Mouse (Mus musculus) CH12.LX (cell line): ENCODE results near the gene Steap1.

Source experiments
- CHD1 ChIP-seq: IDR thresholded peaks from 2 replicates; pipeline ENCODE4 v1.6.1; 2012; ENCODE audit warnings: low read depth, low read length, improper control_type of control experiment, inconsistent platforms
- CTCF ChIP-seq, 2 experiments: IDR thresholded peaks in 1 of 2; conservative IDR thresholded peaks in 1 of 2; 2 replicates each; pipeline ENCODE4 v1.5.1; 2011 to 2012; ENCODE audit warnings: low read depth in 2 of 2, low read length in 2 of 2, improper control_type of control experiment in 1 of 2, inconsistent platforms in 1 of 2, mild to moderate bottlenecking in 1 of 2, moderate library complexity in 1 of 2
- IRF4 ChIP-seq: IDR thresholded peaks from 2 replicates; pipeline ENCODE4 v1.6.1; 2014; ENCODE audit warnings: low read depth, mild to moderate bottlenecking, inconsistent platforms, low read length, improper control_type of control experiment
- JUN ChIP-seq: IDR thresholded peaks from 2 replicates; pipeline ENCODE4 v1.6.1; 2011; ENCODE audit warnings: low read depth, mild to moderate bottlenecking, low read length, improper control_type of control experiment, moderate library complexity; ENCODE audit not compliant: insufficient read depth
- NRF1 ChIP-seq: IDR thresholded peaks from 2 replicates; pipeline ENCODE4 v1.6.1; 2014; ENCODE audit warnings: low read depth, mild to moderate bottlenecking, inconsistent platforms, low read length, improper control_type of control experiment, moderate library complexity
- RAD21 ChIP-seq: IDR thresholded peaks from 2 replicates; pipeline ENCODE4 v1.6.1; 2011; ENCODE audit warnings: low read depth, mild to moderate bottlenecking, low read length, improper control_type of control experiment, moderate library complexity
- TBP ChIP-seq: conservative IDR thresholded peaks from 2 replicates; pipeline ENCODE4 v1.6.1; 2011; ENCODE audit warnings: low read depth, low read length, improper control_type of control experiment
- TCF12 ChIP-seq: IDR thresholded peaks from 2 replicates; pipeline ENCODE4 v1.6.1; 2014; ENCODE audit warnings: low read depth, mild to moderate bottlenecking, inconsistent platforms, low read length, improper control_type of control experiment
- USF2 ChIP-seq: conservative IDR thresholded peaks from 2 replicates; pipeline ENCODE4 v1.6.1; 2011; ENCODE audit warnings: low read depth, low read length, improper control_type of control experiment

GRCm38 (mm10) chr5:5700386-5700785 is 48.7 kb downstream of the Steap1 start:
- TF ChIP-seq TCF12 (no peak), TBP (no peak), IRF4 (no peak), CTCF (conservative IDR thresholded peaks at IDR 0.05 in 1 of 2, IDR thresholded peaks at IDR 0.05 in 1 of 2; ENCODE audit: low read depth in 2 of 2, low read length in 2 of 2) (no peak), CHD1 (no peak), USF2 (no peak), NRF1 (no peak), JUN (no peak), RAD21 (no peak)
